Mouse (Mus musculus) G1E (cell line): ENCODE measurements around the gene Tango6. TPM values are rescaled to one million over a fixed set of nuclear protein-coding genes. Genes with fewer than 3 reads are reported as not detected.

Source experiments
- ATAC-seq: 2 replicates; pipeline ENCODE4 v1.8.0; 2016; ENCODE audit warnings: mild to moderate bottlenecking; ENCODE audit not compliant: insufficient number of reproducible peaks, poor library complexity, low FRiP score, severe bottlenecking; ENCODE audit errors: extremely low read depth
- DNase-seq: peaks from one replicate; pipeline ENCODE4 v3.0.0; 2012; ENCODE audit warnings: low spot score
- H3K27me3 ChIP-seq: 2 replicates; pipeline ENCODE4 v1.6.1; 2012; ENCODE audit warnings: mild to moderate bottlenecking, low read length, inconsistent platforms; ENCODE audit not compliant: insufficient read depth
- H3K36me3 ChIP-seq: replicated peaks from 2 replicates; pipeline ENCODE3; 2012; ENCODE audit warnings: mild to moderate bottlenecking, inconsistent platforms
- H3K4me1 ChIP-seq: 2 replicates; pipeline ENCODE4 v1.6.1; 2012; ENCODE audit warnings: low read depth, low read length, inconsistent platforms, mixed read lengths; ENCODE audit not compliant: insufficient read depth
- H3K4me3 ChIP-seq: 2 replicates; pipeline ENCODE4 v1.5.1; 2012; ENCODE audit warnings: low read depth, mild to moderate bottlenecking, inconsistent platforms, low read length, moderate library complexity, mixed read lengths
- H3K9me3 ChIP-seq: replicated peaks from 2 replicates; pipeline ENCODE4 v1.6.1; 2012; ENCODE audit warnings: inconsistent platforms
- CTCF ChIP-seq: IDR thresholded peaks from 2 replicates; pipeline ENCODE4 v1.5.1; 2012; ENCODE audit warnings: low read depth, low read length, inconsistent platforms, mixed read lengths
- GATA1 ChIP-seq: IDR thresholded peaks from 2 replicates; pipeline ENCODE4 v1.6.1; 2012; ENCODE audit warnings: borderline replicate concordance, low read length, inconsistent platforms, mixed read lengths
- GATA2 ChIP-seq: IDR thresholded peaks from 2 replicates; pipeline ENCODE4 v1.6.1; 2012; ENCODE audit warnings: low read depth, low read length, inconsistent platforms, borderline replicate concordance
- POLR2AphosphoS5 ChIP-seq: IDR thresholded peaks from 2 replicates; pipeline ENCODE4 v1.6.1; 2012; ENCODE audit warnings: low read depth, low read length, inconsistent platforms; ENCODE audit not compliant: insufficient replicate concordance
- TAL1 ChIP-seq: conservative IDR thresholded peaks from 2 replicates; pipeline ENCODE4 v1.6.1; 2012; ENCODE audit warnings: low read depth, low read length, inconsistent platforms, mixed read lengths
- polyA plus RNA-seq: library from polyadenylated mRNA; stranded (reverse); fragments of >175 nt; gene quantifications from 2 replicates; pipeline ENCODE4 v1.2.3, GENCODE M21; 2012
- total RNA-seq, 2 experiments: library from RNA; stranded (forward) in 1 of 2; stranded (reverse) in 1 of 2; fragments of 200-1000 nt in 1 of 2; fragments of >200 nt in 1 of 2; fragmentation: Nextera tagmentation in 1 of 2; gene quantifications; 2 replicates each; pipeline ENCODE4 v1.2.3; 2014 to 2017

Tango6 gene
- total and polyA plus RNA-seq, 3 experiments = 2.0 to 6.5 (median 2.7) TPM

GRCm38 (mm10) chr8:106706194-106706593, 23.3 kb downstream of the Tango6 start:
- H3K36me3 ChIP-seq = peaks cover 43% of the 10 kb centered on the region
- DNase-seq (no peak), ATAC-seq (no peak)
- no peaks in the 10 kb centered on the region for H3K4me1 ChIP-seq
- H3K9me3 ChIP-seq = no peaks in the 10 kb centered on the region
- H3K4me3 ChIP-seq = no peak overlapping the region
- no peaks in the 10 kb centered on the region for H3K27me3 ChIP-seq
- TF ChIP-seq TAL1 (no peak), GATA2 (no peak), CTCF (no peak), GATA1 (no peak), POLR2AphosphoS5 (no peak)

- Histone ChIP-seq H3K36me3 (peaks cover 32% of the 10 kb centered on the region), H3K4me1 (no peaks in the 10 kb centered on the region), H3K27me3 (no peaks in the 10 kb centered on the region), H3K4me3 (no peak overlapping the region), H3K9me3 (no peaks in the 10 kb centered on the region)
- DNase-seq = no peak
- no peak for TF ChIP-seq CTCF
- TF ChIP-seq TAL1 = no peak
- no peak for TF ChIP-seq POLR2AphosphoS5
- ATAC-seq = no peak
Measured at GRCm38 (mm10) chr8:106710002-106710401, 27.1 kb downstream of the Tango6 start.

- DNase-seq = no peak
- Histone ChIP-seq H3K4me3 (no peak overlapping the region), H3K9me3 (no peaks in the 10 kb centered on the region), H3K27me3 (no peaks in the 10 kb centered on the region), H3K36me3 (peaks cover 34% of the 10 kb centered on the region), H3K4me1 (no peaks in the 10 kb centered on the region)
- ATAC-seq = no peak
- TF ChIP-seq CTCF = no peak
- no peak for TF ChIP-seq GATA1
- no peak for TF ChIP-seq POLR2AphosphoS5
- TF ChIP-seq GATA2 = no peak
- TF ChIP-seq TAL1 = no peak
Measured at GRCm38 (mm10) chr8:106712487-106712886, 29.6 kb downstream of the Tango6 start.

DNA sequence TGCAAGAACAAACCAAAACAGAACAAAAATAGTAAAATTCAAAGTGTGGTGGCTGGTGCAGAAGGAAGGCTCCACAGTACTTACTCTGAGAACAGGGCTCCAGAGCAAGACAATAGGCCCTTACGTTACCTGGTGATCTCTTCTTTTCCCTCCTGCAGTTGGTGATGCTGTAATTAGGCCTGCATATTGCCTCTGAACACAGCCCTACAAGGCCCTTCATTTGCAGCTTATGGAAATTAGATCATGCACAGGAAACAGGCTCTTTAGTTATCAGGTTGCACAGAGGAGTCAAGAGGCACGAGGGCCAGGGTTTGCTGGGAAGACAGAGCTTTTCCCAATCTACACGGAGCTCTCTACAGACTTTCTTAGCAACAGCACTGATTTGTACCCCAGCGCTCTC, 31.4 kb downstream of the Tango6 start:
- ATAC-seq = no peak
- H3K27me3 ChIP-seq = no peaks in the 10 kb centered on the region

DNA sequence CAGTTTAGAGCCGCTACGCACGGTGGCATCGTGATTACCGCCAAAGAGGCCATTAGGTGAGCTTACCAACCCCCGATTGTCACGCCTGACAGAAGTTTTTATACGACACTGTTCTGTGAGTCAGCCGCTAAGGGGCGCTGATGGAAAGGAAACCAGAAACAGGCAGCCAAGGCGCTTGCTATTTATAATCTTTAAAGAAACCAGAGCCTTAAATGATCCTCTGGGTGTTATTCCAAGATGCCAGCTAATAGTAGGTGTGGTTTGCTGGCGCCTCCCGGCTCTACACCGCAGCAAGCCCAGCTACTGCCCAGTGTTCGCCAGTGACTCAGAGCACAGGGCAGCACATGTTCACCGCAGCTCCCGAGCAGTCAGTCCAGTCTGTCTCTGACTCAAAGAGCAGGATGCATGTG, 35.2 kb downstream of the Tango6 start:
- ATAC-seq = no peak
- no peak for DNase-seq
- no peak for TF ChIP-seq GATA1
- no peak for TF ChIP-seq TAL1
- no peak for TF ChIP-seq CTCF
- no peak for TF ChIP-seq GATA2
- TF ChIP-seq POLR2AphosphoS5 = no peak
- Histone ChIP-seq H3K9me3 (no peaks in the 10 kb centered on the region), H3K36me3 (peaks cover 58% of the 10 kb centered on the region), H3K27me3 (no peaks in the 10 kb centered on the region), H3K4me1 (no peaks in the 10 kb centered on the region), H3K4me3 (no peak overlapping the region)

More for the DNA sequence above, 31.4 kb downstream of the Tango6 start:
- Histone ChIP-seq H3K4me1 (no peaks in the 10 kb centered on the region), H3K4me3 (no peak overlapping the region), H3K36me3 (peaks cover 45% of the 10 kb centered on the region), H3K9me3 (no peaks in the 10 kb centered on the region)
- DNase-seq = no peak
- no peak for TF ChIP-seq CTCF
- no peak for TF ChIP-seq TAL1
- no peak for TF ChIP-seq POLR2AphosphoS5
- TF ChIP-seq GATA1 = no peak
- TF ChIP-seq GATA2 = no peak

DNA sequence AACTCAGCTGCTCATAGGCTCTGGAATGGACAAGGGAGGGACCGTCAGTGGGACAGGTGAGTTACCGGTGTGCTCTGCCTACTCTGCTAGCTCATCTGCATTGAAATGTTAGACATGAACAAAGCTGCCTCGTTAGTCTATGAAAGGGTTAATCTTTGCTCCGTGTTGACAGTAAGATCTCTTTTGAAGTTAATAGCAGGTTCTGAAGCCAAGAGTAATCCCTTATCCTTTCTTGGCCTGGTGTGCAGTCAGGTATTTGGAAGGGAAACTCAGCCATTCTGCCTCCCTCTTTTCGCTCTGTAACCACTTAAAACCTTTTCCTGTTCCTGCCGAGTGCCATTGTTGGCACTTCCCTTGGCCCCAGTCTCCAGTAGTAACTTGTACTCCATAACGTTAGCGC, 38.1 kb downstream of the Tango6 start:
- DNase-seq (no peak), ATAC-seq (no peak)
- TF ChIP-seq TAL1 = no peak
- no peak for TF ChIP-seq POLR2AphosphoS5
- TF ChIP-seq GATA2 = no peak
- no peak for TF ChIP-seq CTCF
- no peak for TF ChIP-seq GATA1
- Histone ChIP-seq H3K4me3 (no peak overlapping the region), H3K27me3 (no peaks in the 10 kb centered on the region), H3K4me1 (no peaks in the 10 kb centered on the region), H3K36me3 (peaks cover 55% of the 10 kb centered on the region), H3K9me3 (no peaks in the 10 kb centered on the region)

DNA sequence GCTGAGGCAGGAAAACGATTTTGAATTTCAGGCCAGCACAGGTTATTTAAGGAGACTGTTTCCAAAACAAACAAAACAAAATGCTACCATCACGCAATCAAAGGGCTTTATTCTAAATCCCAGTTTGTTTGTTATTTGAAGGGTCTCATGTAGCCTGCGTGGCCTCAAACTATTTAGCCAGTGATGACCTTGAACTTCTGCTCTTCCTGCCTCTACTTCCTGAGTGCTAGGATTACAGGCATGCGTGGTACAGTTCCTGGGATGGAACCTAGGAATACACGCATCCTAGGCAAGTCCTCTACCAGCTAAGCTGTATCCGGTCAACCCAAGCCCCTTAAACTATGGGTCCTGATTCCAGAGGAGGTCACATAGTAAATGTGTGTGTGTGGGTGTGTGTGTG, 39.6 kb downstream of the Tango6 start:
- no peak for TF ChIP-seq TAL1
- no peak for TF ChIP-seq GATA2
- no peak for TF ChIP-seq CTCF
- TF ChIP-seq POLR2AphosphoS5 = no peak
- no peak for TF ChIP-seq GATA1
- Histone ChIP-seq H3K36me3 (peaks cover 55% of the 10 kb centered on the region), H3K4me3 (no peak overlapping the region), H3K9me3 (no peaks in the 10 kb centered on the region), H3K4me1 (no peaks in the 10 kb centered on the region), H3K27me3 (no peaks in the 10 kb centered on the region)
- ATAC-seq (no peak), DNase-seq (no peak)
